Mouse (Mus musculus): ENCODE measurements around the gene Vmn1r1. TPM values are rescaled to one million over a fixed set of nuclear protein-coding genes. Genes with fewer than 3 reads are reported as not detected.

Gene Vmn1r1
- polyA plus RNA-seq, 3 experiments from 2014 or later, result not detected

- peak; percentile 64 for ATAC-seq
Observed at GRCm38 (mm10) chr1:182130830-182131229, 33.5 kb downstream of the Vmn1r1 start.

- peak; percentile 88 for ATAC-seq
Observed at GRCm38 (mm10) chr1:182124924-182125368, 39.3 kb downstream of the Vmn1r1 start.

- ATAC-seq, result peak; percentile 92
Observed at GRCm38 (mm10) chr1:182124506-182124905, 39.8 kb downstream of the Vmn1r1 start, which contains the start of gene Srp9. Gene Srp9, plus strand, starts transcription at chr1:182124737.

- ATAC-seq, result no peak
Observed at GRCm38 (mm10) chr1:182122413-182122812, 41.9 kb downstream of the Vmn1r1 start.

GRCm38 (mm10) chr1:182115651-182116408, 48.5 kb downstream of the Vmn1r1 start:
- no peak for ATAC-seq

GRCm38 (mm10) chr1:182115197-182115596, 49.1 kb downstream of the Vmn1r1 start:
- peak; percentile 43 for ATAC-seq

- ATAC-seq, result no peak
Observed at GRCm38 (mm10) chr1:182113587-182114500, 50.4 kb downstream of the Vmn1r1 start.

DNA sequence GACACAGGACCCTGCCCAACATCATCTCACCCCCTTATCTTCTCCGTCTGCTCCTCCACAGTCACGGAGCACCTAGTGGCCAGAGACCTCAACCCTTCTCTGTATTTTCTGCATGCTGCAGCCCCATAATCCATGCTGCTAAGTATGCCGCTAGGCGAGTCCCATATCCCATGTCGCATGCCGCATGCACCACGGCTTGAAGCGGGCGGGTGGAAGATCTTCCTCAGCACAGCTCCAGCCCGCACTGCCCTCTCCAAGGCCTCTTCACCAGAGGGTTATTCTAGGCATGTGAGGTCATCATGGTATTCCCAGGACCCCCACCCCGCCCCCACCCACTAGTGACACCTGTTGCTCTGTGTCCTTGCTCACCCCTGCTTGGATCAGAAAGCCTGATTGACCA, 51.2 kb downstream of the Vmn1r1 start:
- ATAC-seq, result no peak

- no peak for ATAC-seq
Observed at GRCm38 (mm10) chr1:182112385-182112784, 51.9 kb downstream of the Vmn1r1 start.

DNA sequence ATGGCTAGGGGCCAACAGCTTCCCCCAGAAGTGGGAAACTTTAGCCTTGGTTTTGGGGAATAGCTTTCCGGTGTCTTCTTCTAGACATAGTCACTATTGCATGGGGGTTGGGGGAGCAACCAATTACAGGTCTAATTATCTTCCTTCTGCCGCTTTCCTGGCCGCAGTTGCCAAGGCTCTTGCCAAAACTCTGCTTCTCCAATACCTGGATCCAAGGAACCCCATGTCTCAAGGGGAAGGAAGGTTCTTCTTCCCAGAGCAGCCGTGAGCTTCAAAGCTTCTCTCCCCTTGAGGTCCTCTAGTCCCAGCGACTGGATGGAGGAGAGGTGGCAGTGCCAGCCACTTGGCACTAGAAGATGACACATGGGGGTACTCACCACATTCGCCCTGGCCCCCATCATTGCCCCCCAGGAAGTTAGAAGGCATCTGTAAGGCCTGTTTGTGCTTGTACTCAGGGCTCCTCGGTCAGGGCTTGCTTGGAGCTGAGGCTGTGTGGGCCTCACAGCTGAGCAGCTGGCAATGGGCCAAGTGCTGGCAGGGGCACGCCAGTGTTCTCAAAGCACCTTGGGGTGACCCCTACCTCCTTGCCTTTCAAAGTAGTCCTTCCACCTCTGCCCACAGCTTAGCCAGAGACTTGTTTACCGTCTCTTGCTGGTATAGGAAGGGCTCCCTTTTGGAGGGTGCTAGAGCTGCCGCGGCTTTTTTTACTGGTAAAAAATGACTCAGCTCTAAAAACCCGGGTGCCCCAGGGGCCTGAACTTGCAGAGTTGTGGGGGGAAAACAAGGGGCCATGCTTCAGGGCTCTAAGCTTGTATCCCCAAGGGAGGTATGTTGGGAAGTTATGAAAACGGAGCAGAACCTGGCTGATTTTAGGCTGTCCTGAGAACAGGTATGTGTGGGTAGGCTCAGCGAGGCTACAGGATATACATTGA, 52.6 kb downstream of the Vmn1r1 start:
- no peak for ATAC-seq

- ATAC-seq, result no peak
Observed at GRCm38 (mm10) chr1:182110708-182111385, 53.4 kb downstream of the Vmn1r1 start.

DNA sequence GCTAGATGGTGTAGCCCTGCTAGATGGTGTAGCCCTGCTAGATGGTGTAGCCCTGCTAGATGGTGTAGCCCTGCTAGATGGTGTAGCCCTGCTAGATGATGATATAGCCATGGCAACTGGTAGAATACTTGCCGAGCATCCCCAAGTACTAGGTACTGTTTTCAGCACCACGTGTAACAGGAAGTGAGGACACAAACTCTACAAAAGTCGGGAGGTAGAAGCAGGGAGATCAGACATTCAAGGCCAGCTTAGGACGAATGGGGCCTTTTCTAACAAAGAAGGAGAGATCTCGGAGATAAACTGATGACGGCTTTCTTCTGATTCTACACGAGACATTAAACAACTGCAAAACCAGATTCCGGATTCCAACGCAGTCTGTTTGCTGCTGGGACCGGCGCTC, 54.1 kb downstream of the Vmn1r1 start:
- ATAC-seq, result no peak

DNA sequence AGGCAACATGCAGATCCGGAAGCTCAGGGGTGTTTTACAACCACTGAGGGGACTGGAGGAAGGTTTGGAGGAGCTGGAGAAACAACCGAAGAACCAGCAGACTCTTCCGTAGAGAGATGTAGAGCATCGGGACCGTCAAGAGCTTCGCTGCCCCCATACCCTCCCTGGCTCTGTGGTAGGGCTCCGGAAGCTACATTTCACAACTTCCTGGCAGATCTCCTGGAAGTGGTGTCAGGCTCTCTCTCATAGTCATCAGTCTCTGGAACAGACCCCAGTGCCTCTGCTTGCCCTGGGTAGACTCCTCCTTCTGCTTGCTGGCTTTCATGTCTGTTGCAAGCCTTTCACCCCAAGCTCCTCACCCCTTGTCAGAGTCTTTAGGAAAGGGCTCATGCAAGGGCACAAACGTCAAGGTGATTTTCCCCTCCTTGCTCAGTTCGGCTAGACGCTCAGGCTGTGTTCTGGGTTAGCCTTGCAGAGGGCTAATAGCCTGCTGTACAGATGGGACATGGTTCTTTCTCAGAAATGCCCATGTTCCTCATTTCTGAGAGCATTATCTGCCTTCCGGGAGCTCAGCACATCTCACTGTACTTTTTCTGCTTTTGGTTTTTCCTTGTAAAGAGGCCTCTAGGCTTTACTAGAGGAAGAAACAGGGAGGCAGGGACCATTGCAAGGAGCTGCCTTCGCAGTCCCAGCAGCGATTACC, 55.7 kb downstream of the Vmn1r1 start:
- peak; percentile 83 for ATAC-seq

- no peak for ATAC-seq
Observed at GRCm38 (mm10) chr1:182107251-182107650, 57.0 kb downstream of the Vmn1r1 start.

GRCm38 (mm10) chr1:182105023-182105422, 59.3 kb downstream of the Vmn1r1 start:
- no peak for ATAC-seq

Other genes with a start within 250 kb of the Vmn1r1 start
- gene Enah, start 144.5 kb downstream of the Vmn1r1 start, polyA plus RNA-seq (2017; shearing (Covaris generic)), result under 1 TPM in 2 of 3 experiments, not detected in 1; 0.31 to 0.74 TPM
- 100 to 1,000 TPM; 141 to 184 (median 147) TPM for gene Srp9, start 39.7 kb downstream of the Vmn1r1 start, polyA plus RNA-seq (2017; shearing (Covaris generic))
- 100 to 1,000 TPM in 1 of 3 experiments, 10 to 100 TPM in 2; 80.0 to 164 (median 87.5) TPM for gene Degs1, start 118.3 kb upstream of the Vmn1r1 start, polyA plus RNA-seq (2017; shearing (Covaris generic))
- gene Fbxo28, start 177.1 kb upstream of the Vmn1r1 start, polyA plus RNA-seq (2017; shearing (Covaris generic)), result 1 to 10 TPM; 6.0 to 8.2 (median 6.7) TPM
- 1 to 10 TPM; 6.5 to 7.5 (median 6.6) TPM for gene Trp53bp2, start 244.7 kb upstream of the Vmn1r1 start, polyA plus RNA-seq (2017; shearing (Covaris generic))